Mouse (Mus musculus): ENCODE results near the gene Dach2.
"Not testable (repeated sequence)": the region's sequence is repeated elsewhere in the genome, so short reads cannot be mapped to it uniquely, and the experiment has no call there.

Dach2 gene

GRCm38 (mm10) chrX:113297404-113297803 lies at the start of gene Dach2:
Gene Dach2 (plus strand): TSS chrX:113297510.
- ATAC-seq (ENCODE audit: insufficient number of reproducible peaks, low FRiP score, low TSS enrichment), result no peak

- not testable (repeated sequence) for ATAC-seq (ENCODE audit: insufficient number of reproducible peaks, low FRiP score, low TSS enrichment)
Observed at GRCm38 (mm10) chrX:113252427-113252826, 44.9 kb upstream of the Dach2 start.

- no peak; the same call in 1 of the 2 replicates for ATAC-seq (ENCODE audit: insufficient number of reproducible peaks, low FRiP score, low TSS enrichment)
Observed at GRCm38 (mm10) chrX:113298031-113298430, 721 bp downstream of the Dach2 start.

- no peak for ATAC-seq (ENCODE audit: insufficient number of reproducible peaks, low FRiP score, low TSS enrichment)
Observed at GRCm38 (mm10) chrX:113298468-113298867, 1.2 kb downstream of the Dach2 start.

- no peak for ATAC-seq (ENCODE audit: insufficient number of reproducible peaks, low FRiP score, low TSS enrichment)
Observed at GRCm38 (mm10) chrX:113304323-113304722, 7.0 kb downstream of the Dach2 start.

GRCm38 (mm10) chrX:113338143-113338542 lies 40.8 kb downstream of the Dach2 start:
- ATAC-seq (ENCODE audit: insufficient number of reproducible peaks, low FRiP score, low TSS enrichment), result no peak

- ATAC-seq (ENCODE audit: insufficient number of reproducible peaks, low FRiP score, low TSS enrichment), result no peak
Observed at GRCm38 (mm10) chrX:113394417-113394816, 97.1 kb downstream of the Dach2 start.

- no peak for ATAC-seq (ENCODE audit: insufficient number of reproducible peaks, low FRiP score, low TSS enrichment)
Observed at GRCm38 (mm10) chrX:113408756-113409155, 111.4 kb downstream of the Dach2 start.

GRCm38 (mm10) chrX:113421517-113422187 lies 124.3 kb downstream of the Dach2 start:
- ATAC-seq (ENCODE audit: insufficient number of reproducible peaks, low FRiP score, low TSS enrichment), result no peak

GRCm38 (mm10) chrX:113482131-113482530 lies 184.8 kb downstream of the Dach2 start:
- no peak for ATAC-seq (ENCODE audit: insufficient number of reproducible peaks, low FRiP score, low TSS enrichment)

GRCm38 (mm10) chrX:113545106-113545505 lies 247.8 kb downstream of the Dach2 start:
- no peak for ATAC-seq (ENCODE audit: insufficient number of reproducible peaks, low FRiP score, low TSS enrichment)

- ATAC-seq (ENCODE audit: insufficient number of reproducible peaks, low FRiP score, low TSS enrichment), result no peak
Observed at GRCm38 (mm10) chrX:113563897-113564296, 266.6 kb downstream of the Dach2 start.

- no peak for ATAC-seq (ENCODE audit: insufficient number of reproducible peaks, low FRiP score, low TSS enrichment)
Observed at GRCm38 (mm10) chrX:113666069-113666468, 368.8 kb downstream of the Dach2 start.

- no peak for ATAC-seq (ENCODE audit: insufficient number of reproducible peaks, low FRiP score, low TSS enrichment)
Observed at GRCm38 (mm10) chrX:113687163-113687562, 389.9 kb downstream of the Dach2 start.

- no peak for ATAC-seq (ENCODE audit: insufficient number of reproducible peaks, low FRiP score, low TSS enrichment)
Observed at GRCm38 (mm10) chrX:113712363-113712762, 415.1 kb downstream of the Dach2 start.

GRCm38 (mm10) chrX:113724124-113724523 lies 426.8 kb downstream of the Dach2 start:
- no peak for ATAC-seq (ENCODE audit: insufficient number of reproducible peaks, low FRiP score, low TSS enrichment)

GRCm38 (mm10) chrX:113747122-113747521 lies 449.8 kb downstream of the Dach2 start:
- no peak for ATAC-seq (ENCODE audit: insufficient number of reproducible peaks, low FRiP score, low TSS enrichment)

GRCm38 (mm10) chrX:113792264-113792663 lies 495.0 kb downstream of the Dach2 start:
- no peak for ATAC-seq (ENCODE audit: insufficient number of reproducible peaks, low FRiP score, low TSS enrichment)

GRCm38 (mm10) chrX:113810369-113810768 lies 513.1 kb downstream of the Dach2 start:
- ATAC-seq (ENCODE audit: insufficient number of reproducible peaks, low FRiP score, low TSS enrichment), result no peak

GRCm38 (mm10) chrX:113826810-113827209 lies 529.5 kb downstream of the Dach2 start:
- ATAC-seq (ENCODE audit: insufficient number of reproducible peaks, low FRiP score, low TSS enrichment), result no peak

GRCm38 (mm10) chrX:113833062-113833461 lies 535.8 kb downstream of the Dach2 start:
- ATAC-seq (ENCODE audit: insufficient number of reproducible peaks, low FRiP score, low TSS enrichment), result no peak

GRCm38 (mm10) chrX:113867835-113868495 lies 570.7 kb downstream of the Dach2 start:
- no peak for ATAC-seq (ENCODE audit: insufficient number of reproducible peaks, low FRiP score, low TSS enrichment)
